Mouse (Mus musculus): ENCODE measurements at regions not wholly inside any gene's neighbourhood (a gene's known extent, or its start where the extent isn't known, plus 50 kb on each side); places are given as distances from the start of the nearest gene placed in this dataset.
"Not testable (repeated sequence)": the region's sequence is repeated elsewhere in the genome, so short reads cannot be mapped to it uniquely, and the experiment has no call there.

DNA sequence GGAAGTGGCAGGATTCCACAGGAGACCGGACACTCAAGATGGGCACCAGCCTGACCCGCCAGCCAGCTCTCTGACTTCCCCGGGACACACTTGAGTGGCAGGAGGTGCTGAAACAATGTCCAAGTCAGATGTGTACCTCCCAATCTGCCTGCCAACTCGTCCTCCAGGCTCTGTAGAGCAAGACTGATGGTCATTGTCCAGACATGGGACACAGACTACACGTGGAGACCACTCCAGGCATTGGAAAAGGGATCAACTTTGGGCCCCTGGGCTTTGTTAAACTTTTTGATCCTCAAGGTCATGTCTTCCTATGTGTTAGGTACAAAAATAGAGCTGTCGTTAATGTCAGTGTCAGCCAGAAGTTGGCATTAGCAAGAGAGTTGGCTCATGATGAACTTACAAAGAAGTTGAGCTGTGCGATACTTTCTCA is 214.6 kb downstream of the 3100002H09Rik start:
- Histone ChIP-seq H3K4me3 (ENCODE audit: inconsistent target) (no peak overlapping the region), H3K36me3 (ENCODE audit: inconsistent target) (no peaks in the 10 kb centered on the region), H3K79me2 (ENCODE audit: inconsistent target) (no peaks in the 10 kb centered on the region), H3K27ac (no peak overlapping the region)
- 86% methylated on average over 7 of the region's 7 CpGs for WGBS (ENCODE audit: missing documents)

GRCm38 (mm10) chr4:124395069-124395965 is 215.3 kb downstream of the 3100002H09Rik start:
- WGBS (ENCODE audit: missing documents): 87% methylated on average over 14 of the region's 14 CpGs
- Histone ChIP-seq H3K4me3 (ENCODE audit: inconsistent target) (no peak overlapping the region), H3K27ac (no peak overlapping the region), H3K36me3 (ENCODE audit: inconsistent target) (no peaks in the 10 kb centered on the region), H3K79me2 (ENCODE audit: inconsistent target) (no peaks in the 10 kb centered on the region)

GRCm38 (mm10) chr4:124393595-124393994 is 217.0 kb downstream of the 3100002H09Rik start:
- Histone ChIP-seq H3K36me3 (ENCODE audit: inconsistent target) (no peaks in the 10 kb centered on the region), H3K79me2 (ENCODE audit: inconsistent target) (no peaks in the 10 kb centered on the region), H3K4me3 (ENCODE audit: inconsistent target) (no peak overlapping the region), H3K27ac (no peak overlapping the region)
- 79% methylated on average over 9 of the region's 10 CpGs for WGBS (ENCODE audit: missing documents)

GRCm38 (mm10) chr4:124389067-124389466 is 221.5 kb downstream of the 3100002H09Rik start:
- 77% methylated on average over 10 of the region's 10 CpGs for WGBS (ENCODE audit: missing documents)
- no peaks in the 10 kb centered on the region for H3K36me3 ChIP-seq (ENCODE audit: inconsistent target)
- H3K27ac ChIP-seq: no peak overlapping the region
- H3K79me2 ChIP-seq (ENCODE audit: inconsistent target): no peaks in the 10 kb centered on the region
- no peak overlapping the region for H3K4me3 ChIP-seq (ENCODE audit: inconsistent target)

- 90% methylated on average over 11 of the region's 11 CpGs for WGBS (ENCODE audit: missing documents)
- no peaks in the 10 kb centered on the region for H3K79me2 ChIP-seq (ENCODE audit: inconsistent target)
- no peak overlapping the region for H3K27ac ChIP-seq
- H3K4me3 ChIP-seq (ENCODE audit: inconsistent target): no peak overlapping the region
- no peaks in the 10 kb centered on the region for H3K36me3 ChIP-seq (ENCODE audit: inconsistent target)
Observed at GRCm38 (mm10) chr4:124385106-124386055, 225.2 kb downstream of the 3100002H09Rik start.

GRCm38 (mm10) chr4:124376504-124376903 is 234.1 kb downstream of the 3100002H09Rik start:
- Histone ChIP-seq H3K36me3 (ENCODE audit: inconsistent target) (no peaks in the 10 kb centered on the region), H3K79me2 (ENCODE audit: inconsistent target) (no peaks in the 10 kb centered on the region), H3K4me3 (ENCODE audit: inconsistent target) (no peak overlapping the region), H3K27ac (no peak overlapping the region)
- 54% methylated on average over 5 of the region's 5 CpGs for WGBS (ENCODE audit: missing documents)

DNA sequence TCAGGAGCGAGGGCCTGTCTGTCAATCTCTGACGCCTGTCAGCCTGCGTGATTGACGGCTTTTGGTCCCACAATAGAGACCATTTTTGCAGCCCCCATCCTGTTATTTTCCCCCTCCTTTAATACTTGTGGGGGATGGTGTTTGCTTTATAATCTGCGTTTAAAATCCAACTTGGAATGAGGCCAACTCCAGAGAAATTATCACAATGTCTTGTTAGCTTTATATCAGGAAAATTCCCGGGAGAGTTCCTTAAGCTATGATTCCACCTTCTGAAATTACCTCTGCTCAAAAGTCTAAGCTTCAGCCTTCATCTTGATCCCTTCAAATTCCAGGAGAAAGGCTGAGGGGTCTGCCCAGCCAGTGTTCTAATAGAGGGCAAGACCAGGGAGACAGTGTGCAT is 235.0 kb downstream of the 3100002H09Rik start:
- WGBS (ENCODE audit: missing documents): 76% methylated on average over 3 of the region's 6 CpGs
- no peaks in the 10 kb centered on the region for H3K36me3 ChIP-seq (ENCODE audit: inconsistent target)
- no peaks in the 10 kb centered on the region for H3K79me2 ChIP-seq (ENCODE audit: inconsistent target)
- H3K27ac ChIP-seq: no peak overlapping the region
- no peak overlapping the region for H3K4me3 ChIP-seq (ENCODE audit: inconsistent target)

GRCm38 (mm10) chr4:124368831-124369230 is 241.8 kb downstream of the 3100002H09Rik start:
- Histone ChIP-seq H3K79me2 (ENCODE audit: inconsistent target) (no peaks in the 10 kb centered on the region), H3K27ac (no peak overlapping the region), H3K36me3 (ENCODE audit: inconsistent target) (no peaks in the 10 kb centered on the region), H3K4me3 (ENCODE audit: inconsistent target) (no peak overlapping the region)
- WGBS (ENCODE audit: missing documents): 79% methylated on average over 3 of the region's 3 CpGs

DNA sequence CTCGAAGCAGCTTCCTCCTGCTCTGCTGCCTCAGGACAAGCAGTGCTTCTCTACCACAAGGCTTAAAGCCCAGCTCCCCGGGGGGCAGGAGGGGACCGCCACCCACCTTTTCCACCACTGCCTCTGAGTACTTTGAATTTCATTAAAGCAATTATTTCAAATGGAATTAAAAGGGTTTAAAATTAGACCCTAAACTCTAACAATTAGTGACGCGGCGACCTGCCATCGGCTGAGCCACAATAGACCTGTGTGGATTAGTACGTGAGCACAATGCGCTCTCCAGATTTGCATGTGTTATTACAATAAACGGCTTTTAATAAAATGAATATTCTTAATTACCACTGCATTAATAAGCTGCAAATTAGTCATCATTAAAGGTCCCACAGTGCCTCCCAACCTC is 242.5 kb downstream of the 3100002H09Rik start:
- no peaks in the 10 kb centered on the region for H3K36me3 ChIP-seq (ENCODE audit: inconsistent target)
- 83% methylated on average over 10 of the region's 10 CpGs for WGBS (ENCODE audit: missing documents)
- no peak overlapping the region for H3K27ac ChIP-seq
- H3K4me3 ChIP-seq (ENCODE audit: inconsistent target): no peak overlapping the region
- H3K79me2 ChIP-seq (ENCODE audit: inconsistent target): no peaks in the 10 kb centered on the region

DNA sequence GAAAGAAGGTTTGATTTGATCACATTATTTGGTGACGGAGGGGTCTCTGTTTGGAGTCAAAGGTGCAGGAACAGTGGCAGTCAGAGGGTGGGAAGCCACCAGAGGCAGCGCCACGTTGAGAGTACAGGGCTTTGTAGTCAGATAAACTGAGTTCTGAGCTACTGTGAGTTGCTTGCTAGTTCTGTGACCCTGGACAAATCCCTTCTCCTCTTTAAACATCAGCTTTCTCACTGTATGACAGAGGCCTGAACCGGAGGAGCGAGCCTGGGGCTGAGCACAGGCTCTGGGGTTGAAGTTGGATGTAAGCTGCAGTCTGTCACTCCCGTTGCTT is 250.1 kb downstream of the 3100002H09Rik start:
- H3K79me2 ChIP-seq (ENCODE audit: inconsistent target): no peaks in the 10 kb centered on the region
- no peaks in the 10 kb centered on the region for H3K36me3 ChIP-seq (ENCODE audit: inconsistent target)
- no peak overlapping the region for H3K27ac ChIP-seq
- 59% methylated on average over 6 of the region's 6 CpGs for WGBS (ENCODE audit: missing documents)
- H3K4me3 ChIP-seq (ENCODE audit: inconsistent target): no peak overlapping the region

GRCm38 (mm10) chr4:124359707-124360577 is 250.7 kb downstream of the 3100002H09Rik start:
- 40% methylated on average over 13 of the region's 13 CpGs for WGBS (ENCODE audit: missing documents)

GRCm38 (mm10) chr4:124358456-124358855 is 252.1 kb downstream of the 3100002H09Rik start:
- not testable (repeated sequence) for H3K4me3 ChIP-seq (ENCODE audit: inconsistent target); H3K27ac ChIP-seq; H3K36me3 ChIP-seq (ENCODE audit: inconsistent target); H3K79me2 ChIP-seq (ENCODE audit: inconsistent target)
- 0% methylated on average over 2 of the region's 8 CpGs for WGBS (ENCODE audit: missing documents)

More at GRCm38 (mm10) chr4:124359707-124360577, 250.7 kb downstream of the 3100002H09Rik start:
- H3K27ac ChIP-seq: no peak overlapping the region
- H3K36me3 ChIP-seq (ENCODE audit: inconsistent target): no peaks in the 10 kb centered on the region
- H3K79me2 ChIP-seq (ENCODE audit: inconsistent target): no peaks in the 10 kb centered on the region
- H3K4me3 ChIP-seq (ENCODE audit: inconsistent target): no peak overlapping the region

GRCm38 (mm10) chr4:124350361-124350760 is 260.2 kb downstream of the 3100002H09Rik start:
- Histone ChIP-seq H3K27ac (no peak overlapping the region), H3K4me3 (ENCODE audit: inconsistent target) (no peak overlapping the region), H3K79me2 (ENCODE audit: inconsistent target) (no peaks in the 10 kb centered on the region), H3K36me3 (ENCODE audit: inconsistent target) (no peaks in the 10 kb centered on the region)
- 75% methylated on average over 3 of the region's 3 CpGs for WGBS (ENCODE audit: missing documents)

DNA sequence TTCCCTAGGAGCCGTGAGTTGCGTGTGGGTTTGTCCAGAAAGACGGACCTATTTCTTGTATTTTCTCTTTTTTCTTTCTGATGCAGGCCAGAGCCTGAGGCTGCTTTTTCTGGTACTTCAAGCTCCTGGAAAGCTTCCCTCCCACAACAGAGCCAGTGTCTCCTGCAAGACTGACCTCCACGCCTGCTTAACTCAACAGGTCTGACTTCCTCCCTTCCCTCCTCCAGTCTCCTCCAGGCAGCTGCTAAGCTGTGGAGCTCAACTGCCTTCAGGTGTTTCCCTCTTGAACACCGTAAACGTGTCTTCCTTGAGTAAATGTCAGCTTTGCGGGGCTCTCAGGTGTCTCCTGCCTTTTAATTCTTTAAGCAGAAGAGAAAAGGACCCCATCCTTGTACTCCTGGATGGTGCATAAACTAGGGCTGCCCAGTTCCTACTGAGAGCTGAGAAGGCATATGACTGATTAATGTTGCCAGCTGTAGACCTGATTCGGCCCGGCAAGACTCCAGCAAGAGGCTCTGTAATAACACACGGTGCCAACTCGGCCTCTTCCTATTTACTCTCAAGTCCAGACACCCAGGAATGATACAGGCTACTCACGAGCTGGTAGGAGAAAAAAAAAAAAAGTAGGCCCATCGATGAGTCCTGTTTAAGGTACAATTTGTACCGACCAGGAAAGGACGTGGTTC is 260.9 kb downstream of the 3100002H09Rik start:
- WGBS (ENCODE audit: missing documents): 81% methylated on average over 15 of the region's 15 CpGs
- Histone ChIP-seq H3K79me2 (ENCODE audit: inconsistent target) (no peaks in the 10 kb centered on the region), H3K4me3 (ENCODE audit: inconsistent target) (no peak overlapping the region), H3K36me3 (ENCODE audit: inconsistent target) (no peaks in the 10 kb centered on the region), H3K27ac (no peak overlapping the region)

Measured in macrophage (primary cell).